Mouse (Mus musculus): Measurements from ENCODE around the gene Topors. TPM values are rescaled to one million over a fixed set of nuclear protein-coding genes. Genes with fewer than 3 reads are reported as not detected.

Topors gene
- total RNA-seq, 2 experiments from 2014 or later: 19.2 to 21.9 TPM

GRCm38 (mm10) chr4:40287415-40287814 lies 17.8 kb upstream of the Topors start:
- no peak for TF ChIP-seq CTCF (IDR thresholded peaks at IDR 0.05)
- DNase-seq (ENCODE audit: extremely low spot score in 1 of 2, low spot score in 2 of 2): no peak
- Histone ChIP-seq H3K27ac (no peak overlapping the region), H3K4me3 (no peak overlapping the region)
- intact Hi-C loops (cut with DNase I): loop anchor here (2.0 to 5.0 kb wide), 2 partner anchors 153 to 395 kb away; no protein-coding TSS in a partner anchor

DNA sequence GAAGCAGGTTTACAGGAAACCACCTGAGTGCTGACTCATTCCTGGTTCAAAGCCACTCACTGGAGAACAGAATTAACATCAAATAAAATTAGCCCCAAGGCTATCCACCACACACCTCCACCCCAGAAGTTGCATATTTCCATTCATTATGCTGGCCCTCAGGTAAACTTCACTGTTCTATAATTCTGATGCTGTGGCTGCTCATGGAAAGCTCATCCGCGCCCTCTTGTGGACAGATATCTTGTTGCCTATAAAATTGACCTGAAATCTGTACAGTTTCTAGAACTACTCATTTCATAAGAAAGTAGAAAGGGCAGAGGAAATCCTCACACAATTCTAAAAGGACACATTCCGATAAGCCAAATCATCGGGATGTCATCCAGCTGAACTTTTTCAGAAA lies 15.9 kb upstream of the Topors start:
- intact Hi-C loops (cut with DNase I): loop anchor here (2.0 to 5.0 kb wide), 2 partner anchors 103 to 397 kb away; no protein-coding TSS in a partner anchor
- Histone ChIP-seq H3K4me3 (no peak overlapping the region), H3K27ac (no peak overlapping the region)
- TF ChIP-seq CTCF (IDR thresholded peaks at IDR 0.05): peak; percentile 90
- DNase-seq (ENCODE audit: extremely low spot score in 1 of 2, low spot score in 2 of 2): peak; percentile 71 to 75

DNA sequence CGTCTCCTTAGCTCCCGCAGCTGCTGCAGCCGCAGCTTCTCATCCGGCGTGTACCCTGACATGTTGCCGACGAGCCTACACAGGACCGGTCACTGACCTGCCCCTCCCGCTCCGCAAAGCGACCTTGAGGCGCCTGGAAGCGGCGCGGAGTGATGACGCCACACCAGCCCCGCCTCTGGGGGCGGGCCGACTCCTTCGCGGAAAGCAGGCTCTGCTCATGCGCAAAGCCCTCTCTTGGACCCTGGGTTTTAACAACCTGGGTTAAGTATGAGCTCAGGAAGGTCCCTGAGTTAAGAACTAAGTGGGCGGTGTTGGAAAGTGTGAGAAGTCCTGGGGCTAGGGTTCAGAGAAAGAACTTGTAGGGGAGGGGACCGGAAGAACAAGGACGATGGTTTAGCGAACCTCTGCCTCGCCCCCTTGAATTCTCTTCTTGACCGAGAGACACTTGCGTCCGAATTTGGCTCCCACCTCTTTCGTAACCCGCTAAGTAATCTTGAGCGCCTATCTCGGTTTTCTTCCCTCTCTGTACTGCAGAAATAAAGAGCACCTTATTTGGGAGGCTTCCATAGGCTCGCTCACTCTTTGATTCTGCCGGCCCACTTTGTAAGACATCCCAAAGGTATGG lies 9.7 kb upstream of the Topors start, which contains the start of gene Ndufb6:
Ndufb6 (minus strand) TSS at position 146 of the 625 bp plus-strand sequence.
- Histone ChIP-seq H3K27ac (peak within 1 kb of the TSS; percentile 90), H3K4me3 (peak within 1 kb of the TSS; percentile 99)
- intact Hi-C loops (cut with DNase I): loop anchor here (1.0 to 10.0 kb wide), 3 partner anchors 10 to 665 kb away; partner anchors contain the start of genes Bag1, Chmp5, Smim27 and Topors
- TF ChIP-seq CTCF (IDR thresholded peaks at IDR 0.05): no peak
- peak; percentile 94 to 95 for DNase-seq (ENCODE audit: extremely low spot score in 1 of 2, low spot score in 2 of 2)

GRCm38 (mm10) chr4:40278880-40279275 lies 9.2 kb upstream of the Topors start:
- H3K27ac ChIP-seq: peak overlapping the region; percentile 90
- DNase-seq (ENCODE audit: extremely low spot score in 1 of 2, low spot score in 2 of 2): no peak
- intact Hi-C loops (cut with DNase I): loop anchor here (1.0 to 10.0 kb wide), 3 partner anchors 10 to 666 kb away; partner anchors contain the start of genes Bag1, Chmp5, Smim27 and Topors

DNA sequence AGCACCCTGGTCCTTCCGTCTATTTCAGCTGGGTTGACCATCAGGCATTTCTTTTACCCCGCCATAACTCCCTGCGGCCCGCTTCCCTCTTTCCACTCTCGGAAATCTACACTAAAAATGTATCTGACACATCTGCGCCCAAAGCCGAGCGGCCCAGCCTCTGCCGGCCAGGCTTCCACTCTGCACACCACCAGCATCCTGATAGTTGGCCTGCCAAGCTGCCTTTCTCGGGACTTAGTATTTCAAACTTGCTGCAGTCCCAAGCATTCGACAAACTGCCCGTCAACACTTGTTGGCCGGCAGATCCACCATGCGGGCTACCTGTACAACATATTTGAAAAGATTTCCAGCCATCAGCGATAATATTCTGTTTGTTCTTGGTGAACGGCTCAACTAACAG lies 815 bp downstream of the Topors start:
- Histone ChIP-seq H3K4me3 (peak overlapping the region; percentile 58), H3K27ac (peak overlapping the region; percentile 91)
- intact Hi-C loops (cut with DNase I): loop anchor here (1.0 to 2.0 kb wide), 2 partner anchors 10 to 126 kb away; partner anchors contain the start of genes Aco1 and Ndufb6
- DNase-seq (ENCODE audit: extremely low spot score in 1 of 2, low spot score in 2 of 2): no peak
- TF ChIP-seq CTCF (IDR thresholded peaks at IDR 0.05): no peak

More at GRCm38 (mm10) chr4:40278880-40279275, 9.2 kb upstream of the Topors start:
- H3K4me3 ChIP-seq: peak overlapping the region; percentile 99
- TF ChIP-seq CTCF (IDR thresholded peaks at IDR 0.05): no peak

DNA sequence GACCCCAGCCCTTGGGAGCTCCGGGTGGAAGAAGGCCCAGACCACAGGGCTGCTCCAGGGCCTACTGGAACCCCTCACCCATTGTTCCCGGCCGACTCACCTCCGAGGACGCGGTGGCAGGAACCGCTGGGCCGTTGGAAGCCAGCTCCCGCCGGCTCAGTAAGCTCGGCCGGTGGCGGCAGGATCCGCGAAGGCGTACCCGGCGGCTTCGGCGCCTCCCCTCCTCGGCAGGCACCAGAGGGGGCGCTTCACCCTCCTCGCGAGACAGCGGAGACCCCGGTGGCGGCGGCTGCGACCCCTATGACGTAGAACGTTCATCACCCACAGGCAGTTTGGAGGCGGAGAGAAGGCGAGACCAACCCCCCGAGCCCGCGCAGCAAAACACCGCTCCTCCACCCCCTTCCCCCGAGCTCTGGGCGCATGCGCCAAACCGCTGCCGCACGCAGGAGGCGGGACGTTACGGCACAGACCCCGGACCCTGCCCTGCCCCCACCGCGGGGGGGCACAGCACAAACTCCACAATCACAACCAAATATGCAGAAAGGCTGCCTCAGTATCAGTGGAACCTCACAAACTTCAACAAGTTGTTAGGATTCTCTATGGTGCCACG lies 1.3 kb downstream of the Topors start:
- intact Hi-C loops (cut with DNase I): loop anchor here (2.0 kb wide), 1 partner anchor 126 kb away; the partner anchor contains the start of gene Aco1
- Histone ChIP-seq H3K4me3 (peak overlapping the region; percentile 58), H3K27ac (peak overlapping the region; percentile 91)
- DNase-seq (ENCODE audit: extremely low spot score in 1 of 2, low spot score in 2 of 2): peak; percentile 91 to 92
- peak; percentile 46 for TF ChIP-seq CTCF (IDR thresholded peaks at IDR 0.05)

GRCm38 (mm10) chr4:40267681-40268080 lies 2.0 kb downstream of the Topors start:
- Histone ChIP-seq H3K4me3 (peak overlapping the region; percentile 58), H3K27ac (peak overlapping the region; percentile 78)
- no peak for TF ChIP-seq CTCF (IDR thresholded peaks at IDR 0.05)
- no peak for DNase-seq (ENCODE audit: extremely low spot score in 1 of 2, low spot score in 2 of 2)
- intact Hi-C loops (cut with DNase I): loop anchor here (2.0 kb wide), 1 partner anchor 125 kb away; the partner anchor contains the start of gene Aco1

GRCm38 (mm10) chr4:40264321-40264720 lies 5.3 kb downstream of the Topors start:
- H3K27ac ChIP-seq: no peak overlapping the region

DNA sequence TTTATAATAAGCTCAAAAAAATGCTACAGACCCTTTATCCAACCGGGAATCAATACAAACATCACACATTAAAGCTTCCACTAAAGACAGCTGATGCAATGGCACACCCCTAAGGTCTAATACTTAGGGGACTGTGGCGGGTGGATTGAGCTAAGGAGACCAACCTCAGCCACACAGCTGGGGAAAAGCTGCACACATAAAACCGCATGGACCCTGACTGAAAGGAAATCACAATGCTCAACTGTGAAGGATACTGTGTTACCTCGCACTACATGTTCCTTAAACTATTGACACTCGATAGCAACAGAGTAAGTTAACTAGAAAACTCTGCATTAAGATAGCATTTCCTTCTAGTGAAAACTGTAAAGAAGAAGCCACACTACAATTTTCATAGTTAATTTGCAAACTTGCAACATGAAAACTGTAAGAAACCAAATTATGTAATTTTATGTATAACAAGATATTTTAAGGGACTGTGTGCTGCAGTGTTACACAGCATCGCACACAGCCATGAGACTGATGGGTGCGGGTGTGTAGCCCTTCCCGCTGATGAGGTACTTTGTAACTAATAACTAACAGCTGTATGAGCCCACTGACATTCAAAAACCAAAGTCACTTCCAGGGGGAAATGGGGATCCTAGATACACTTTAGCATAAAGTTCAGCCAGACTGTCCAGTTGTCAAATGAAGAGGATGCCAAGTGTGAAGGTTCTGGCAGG lies 15.1 kb downstream of the Topors start:
- no peak for TF ChIP-seq CTCF (IDR thresholded peaks at IDR 0.05)
- DNase-seq (ENCODE audit: extremely low spot score in 1 of 2, low spot score in 2 of 2): no peak
- intact Hi-C loops (cut with DNase I): no loop called here
- no peak overlapping the region for H3K4me3 ChIP-seq
- no peak overlapping the region for H3K27ac ChIP-seq

More at GRCm38 (mm10) chr4:40264321-40264720, 5.3 kb downstream of the Topors start:
- no peak for DNase-seq (ENCODE audit: extremely low spot score in 1 of 2, low spot score in 2 of 2)
- no peak for TF ChIP-seq CTCF (IDR thresholded peaks at IDR 0.05)
- intact Hi-C loops (cut with DNase I): no loop called here
- no peak overlapping the region for H3K4me3 ChIP-seq

DNA sequence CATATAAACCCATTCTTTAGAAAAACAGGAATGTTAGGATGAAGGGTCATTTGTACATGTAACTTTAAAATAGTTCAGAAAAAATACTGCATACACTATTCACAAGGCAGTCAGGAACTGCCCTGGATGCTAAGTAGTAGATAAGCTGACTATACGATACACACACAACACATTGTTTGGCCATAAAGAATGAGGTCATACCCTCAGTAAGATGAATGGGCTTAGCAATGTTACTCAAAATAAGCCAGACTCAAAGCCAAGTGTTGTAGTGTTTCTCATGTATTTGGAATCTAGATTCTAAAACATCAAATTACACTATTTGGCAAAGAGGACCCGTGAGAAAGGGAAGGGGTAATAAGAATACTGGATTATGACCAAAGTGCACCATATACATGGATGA lies 15.9 kb downstream of the Topors start:
- Histone ChIP-seq H3K4me3 (no peak overlapping the region), H3K27ac (no peak overlapping the region)
- TF ChIP-seq CTCF (IDR thresholded peaks at IDR 0.05): no peak
- DNase-seq (ENCODE audit: extremely low spot score in 1 of 2, low spot score in 2 of 2): no peak
- intact Hi-C loops (cut with DNase I): no loop called here

- no peak for DNase-seq (ENCODE audit: extremely low spot score in 1 of 2, low spot score in 2 of 2)
- Histone ChIP-seq H3K4me3 (no peak overlapping the region), H3K27ac (no peak overlapping the region)
- intact Hi-C loops (cut with DNase I): no loop called here
- TF ChIP-seq CTCF (IDR thresholded peaks at IDR 0.05): no peak
Measured at GRCm38 (mm10) chr4:40250984-40251383, 18.7 kb downstream of the Topors start.
